Mouse (Mus musculus) hindbrain, postnatal 0 days (tissue): Measurements from ENCODE around the gene Hoxa9. TPM values are rescaled to one million over a fixed set of nuclear protein-coding genes. Genes with fewer than 3 reads are reported as not detected.

Source experiments
- ATAC-seq: fragments of 200-750 bp; cut with Nextera tagmentation; 2 replicates; pipeline ENCODE4 v1.8.0; 2017; ENCODE audit warnings: mild to moderate bottlenecking, moderate TSS enrichment, moderate library complexity
- DNase-seq: peaks from one replicate; pipeline ENCODE4 v3.0.0-alpha.2; 2015; ENCODE audit warnings: low spot score
- H3K27ac ChIP-seq: fragments of 300-500 bp; sonication (generic); 2 replicates; pipeline ENCODE4 v1.5.1; 2014; ENCODE audit warnings: mild to moderate bottlenecking
- H3K27me3 ChIP-seq: fragments of 300-500 bp; sonication (generic); 2 replicates; pipeline ENCODE4 v1.6.1; 2014; ENCODE audit warnings: low read length, mixed read lengths; ENCODE audit not compliant: insufficient read depth
- H3K36me3 ChIP-seq: fragments of 300-500 bp; sonication (generic); 2 replicates; pipeline ENCODE4 v1.6.1; 2014; ENCODE audit warnings: low read length, mixed read lengths; ENCODE audit not compliant: insufficient read depth
- H3K4me1 ChIP-seq: fragments of 300-500 bp; sonication (generic); 2 replicates; pipeline ENCODE4 v1.6.1; 2014; ENCODE audit warnings: antibody characterized with exemption, low read length, mixed read lengths; ENCODE audit not compliant: insufficient read depth
- H3K4me2 ChIP-seq: fragments of 300-500 bp; sonication (generic); 2 replicates; pipeline ENCODE4 v1.6.1; 2014; ENCODE audit warnings: low read depth, mild to moderate bottlenecking, low read length, moderate library complexity, mixed read lengths
- H3K4me3 ChIP-seq: fragments of 300-500 bp; sonication (generic); 2 replicates; pipeline ENCODE4 v1.5.1; 2014; ENCODE audit warnings: low read length
- H3K9ac ChIP-seq: fragments of 300-500 bp; sonication (generic); replicated peaks from 2 replicates; pipeline ENCODE4 v1.6.1; 2014; ENCODE audit warnings: mild to moderate bottlenecking, low read length, moderate library complexity, mixed read lengths
- H3K9me3 ChIP-seq: fragments of 300-500 bp; sonication (generic); 2 replicates; pipeline ENCODE4 v1.6.1; 2016; ENCODE audit warnings: low read length, mixed read lengths
- CTCF ChIP-seq: IDR thresholded peaks from 2 replicates; pipeline ENCODE4 v1.5.1; 2016; ENCODE audit warnings: antibody characterized with exemption, control low read depth, low read depth
- WGBS: fragments of 180-500 bp; shearing (Covaris S2); extraction: QIAGEN DNeasy Blood & Tissue Kit; methylation state at CpG from one replicate; pipeline ENCODE4 v1.1.7; 2014; 5-methylcytosine and 5-hydroxymethylcytosine counted together
- polyA plus RNA-seq: library from polyadenylated mRNA; unstranded; fragments of >200 nt; fragmentation: Nextera tagmentation; extraction: Ambion mirVana; gene quantifications from 2 replicates; pipeline ENCODE4 v1.2.1, GENCODE M21; 2015
- total RNA-seq: library from RNA; depleted of rRNA; stranded (reverse); fragments of >200 nt; gene quantifications from 2 replicates; pipeline ENCODE4 v1.2.3, GENCODE M21; 2014

Gene Hoxa9
- total and polyA plus RNA-seq, 2 experiments from 2014 or later = 0.26 TPM; not detected in 1

GRCm38 (mm10) chr6:52248638-52249414 is 17.9 kb upstream of the Hoxa9 start:
- TF ChIP-seq CTCF = no peak
- Histone ChIP-seq H3K36me3 (no peaks in the 10 kb centered on the region), H3K27me3 (peaks cover 97% of the 10 kb centered on the region), H3K4me2 (no peak overlapping the region), H3K9ac (no peak overlapping the region), H3K9me3 (no peaks in the 10 kb centered on the region), H3K4me1 (no peaks in the 10 kb centered on the region), H3K4me3 (no peak overlapping the region), H3K27ac (no peak overlapping the region)
- no peak for DNase-seq
- 1% methylated on average over 27 of the region's 27 CpGs for WGBS
- ATAC-seq = no peak

GRCm38 (mm10) chr6:52247766-52248637 is 17.1 kb upstream of the Hoxa9 start:
- no peak for TF ChIP-seq CTCF
- Histone ChIP-seq H3K36me3 (no peaks in the 10 kb centered on the region), H3K9me3 (no peaks in the 10 kb centered on the region), H3K4me3 (no peak overlapping the region), H3K27me3 (peaks cover 97% of the 10 kb centered on the region), H3K4me2 (no peak overlapping the region), H3K9ac (no peak overlapping the region), H3K27ac (no peak overlapping the region), H3K4me1 (no peaks in the 10 kb centered on the region)
- WGBS = 1% methylated on average over 23 of the region's 23 CpGs
- ATAC-seq (no peak), DNase-seq (no peak)

- no peak overlapping the region for H3K4me2 ChIP-seq
- no peak overlapping the region for H3K27ac ChIP-seq
- peaks cover 97% of the 10 kb centered on the region for H3K27me3 ChIP-seq
- 4% methylated on average over 3 of the region's 3 CpGs for WGBS
- H3K4me3 ChIP-seq = no peak overlapping the region
- no peaks in the 10 kb centered on the region for H3K4me1 ChIP-seq
- DNase-seq (no peak), ATAC-seq (no peak)
- H3K36me3 ChIP-seq = no peaks in the 10 kb centered on the region
- no peak overlapping the region for H3K9ac ChIP-seq
- TF ChIP-seq CTCF = no peak
- no peaks in the 10 kb centered on the region for H3K9me3 ChIP-seq
Measured at GRCm38 (mm10) chr6:52246916-52247315, 16.0 kb upstream of the Hoxa9 start.

GRCm38 (mm10) chr6:52246403-52246803 is 15.5 kb upstream of the Hoxa9 start:
- ATAC-seq (no peak), DNase-seq (no peak)
- no peaks in the 10 kb centered on the region for H3K36me3 ChIP-seq
- no peak overlapping the region for H3K9ac ChIP-seq
- peaks cover 97% of the 10 kb centered on the region for H3K27me3 ChIP-seq
- no peak for TF ChIP-seq CTCF
- H3K27ac ChIP-seq = no peak overlapping the region
- H3K4me2 ChIP-seq = no peak overlapping the region
- WGBS = 2% methylated on average over 26 of the region's 26 CpGs
- no peaks in the 10 kb centered on the region for H3K9me3 ChIP-seq
- no peaks in the 10 kb centered on the region for H3K4me1 ChIP-seq
- no peak overlapping the region; the same call in 1 of the 2 replicates for H3K4me3 ChIP-seq

- TF ChIP-seq CTCF = no peak
- Histone ChIP-seq H3K4me2 (no peak within 1 kb of the TSS), H3K9me3 (no peaks in the 10 kb centered on the region), H3K4me3 (no peak within 1 kb of the TSS; the same call in 1 of the 2 replicates), H3K36me3 (no peaks in the 10 kb centered on the region), H3K27ac (no peak within 1 kb of the TSS), H3K4me1 (no peaks in the 10 kb centered on the region), H3K9ac (no peak within 1 kb of the TSS), H3K27me3 (peaks cover 97% of the 10 kb centered on the region)
- ATAC-seq (no peak), DNase-seq (no peak)
- WGBS = 1% methylated on average over 20 of the region's 20 CpGs
Measured at GRCm38 (mm10) chr6:52245757-52246142, 14.9 kb upstream of the Hoxa9 start, which contains the start of gene Hoxa11. Gene Hoxa11 (minus strand): TSS chr6:52245810.

- no peaks in the 10 kb centered on the region for H3K36me3 ChIP-seq
- H3K27ac ChIP-seq = no peak overlapping the region
- TF ChIP-seq CTCF = no peak
- peaks cover 98% of the 10 kb centered on the region for H3K27me3 ChIP-seq
- H3K4me1 ChIP-seq = no peaks in the 10 kb centered on the region
- DNase-seq (no peak), ATAC-seq (no peak)
- no peak overlapping the region for H3K4me2 ChIP-seq
- H3K4me3 ChIP-seq = no peak overlapping the region
- 2% methylated on average over 69 of the region's 71 CpGs for WGBS
- H3K9me3 ChIP-seq = no peaks in the 10 kb centered on the region
- no peak overlapping the region for H3K9ac ChIP-seq
Measured at GRCm38 (mm10) chr6:52245040-52245756, 14.3 kb upstream of the Hoxa9 start.
